Comparison of ENCODE assay signal across 7 mouse cellular contexts in genomic region chr1:151102646-151103391, GRCm38 (mm10).
DNase-seq lines count a peak whose midpoint lies in the region; TF ChIP-seq lines count a peak whose summit lies in the region.

No protein-coding gene starts in this region.

- H3K27me3 ChIP-seq in testis, adult 2 months (ENCODE audit: control insufficient read depth, insufficient read depth, low read length): no peaks in the 10 kb centered on the region
- no peaks in the 10 kb centered on the region for H3K27me3 ChIP-seq in heart, embryonic 10.5 days (ENCODE audit: insufficient read depth, poor library complexity, severe bottlenecking)

- no peak for DNase-seq in testis, postnatal 14 days (ENCODE audit: low spot score)
- DNase-seq in heart, embryonic 10.5 days (ENCODE audit: low spot score): peak; percentile 76
- peak; percentile 39 to 48 for DNase-seq in kidney, postnatal 36 days
- DNase-seq in cerebellum, adult 9-10 months: no peak
- DNase-seq in cerebellum, adult 18-20 months: no peak
- no peak for DNase-seq in lung, postnatal 4 days

- WGBS in heart, embryonic 10.5 days: 80% methylated on average over 16 of the region's 16 CpGs

- no peaks in the 10 kb centered on the region for H3K36me3 ChIP-seq in testis, adult 2 months (ENCODE audit: control insufficient read depth, insufficient read depth, low read length)
- H3K36me3 ChIP-seq in heart, embryonic 10.5 days: no peaks in the 10 kb centered on the region

- no peaks in the 10 kb centered on the region for H3K4me1 ChIP-seq in testis, adult 2 months (ENCODE audit: control insufficient read depth, insufficient read depth, low read length)
- H3K4me1 ChIP-seq in heart, embryonic 10.5 days: peaks cover 21% of the 10 kb centered on the region

- no peak overlapping the region for H3K4me3 ChIP-seq in testis, adult 2 months (ENCODE audit: control insufficient read depth, low read depth, low read length)
- H3K4me3 ChIP-seq in heart, embryonic 10.5 days: no peak overlapping the region

- no peak for TF ChIP-seq POLR2A in testis, adult 2 months (IDR thresholded peaks at IDR 0.05; ENCODE audit: control insufficient read depth, low read depth, low read length)

- no peak overlapping the region for H3K27ac ChIP-seq in testis, adult 2 months (ENCODE audit: control insufficient read depth, insufficient read depth, low read depth, low read length)
- peak overlapping the region; percentile 72 for H3K27ac ChIP-seq in heart, embryonic 10.5 days

- H3K9me3 ChIP-seq in heart, embryonic 10.5 days: no peaks in the 10 kb centered on the region

- TF ChIP-seq CTCF in testis, adult 2 months (IDR thresholded peaks at IDR 0.05; ENCODE audit: control insufficient read depth, insufficient read depth, insufficient replicate concordance, low read depth, low read length): peak; percentile 4; the same call in 1 of the 2 replicates

Comparison
In these comparisons a context has a peak if more than half of its experiments do, and no peak if none do; other contexts are left out.
1. DNase-seq: peak in heart, embryonic 10.5 days (single experiment) and kidney, postnatal 36 days (2 of 2); none in testis, postnatal 14 days (single experiment), cerebellum, adult 9-10 months (single experiment), cerebellum, adult 18-20 months (0 of 2) and lung, postnatal 4 days (0 of 2).